Mouse (Mus musculus): ENCODE results near the gene Polr3e. TPM values are rescaled to one million over a fixed set of nuclear protein-coding genes. Genes with fewer than 3 reads are reported as not detected.
"Not testable (repeated sequence)": the region's sequence is repeated elsewhere in the genome, so short reads cannot be mapped to it uniquely, and the experiment has no call there.

The Polr3e gene
- polyA plus RNA-seq, 1 experiment from 2014 or later, result 23.4 TPM

DNA sequence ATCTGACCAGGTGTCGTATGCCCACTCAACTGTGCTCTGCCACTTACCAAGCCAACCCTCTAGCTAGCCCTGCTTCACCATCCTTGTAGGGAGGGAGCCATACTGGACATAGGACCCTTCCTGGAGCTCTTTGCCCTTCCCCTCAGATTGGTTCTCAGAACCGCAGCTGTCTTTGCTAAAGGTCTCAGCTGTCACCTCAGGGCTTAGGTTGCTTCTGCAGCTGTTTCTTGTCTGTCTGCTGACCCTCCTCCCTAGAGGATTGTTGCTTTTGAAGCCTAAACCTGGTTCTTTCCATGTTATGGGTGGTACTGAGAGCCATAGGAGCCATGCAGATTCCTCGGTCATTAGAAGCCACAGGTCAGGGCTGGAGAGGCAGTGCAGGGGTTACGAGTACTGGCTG, 34.9 kb upstream of the Polr3e start:
- WGBS, result 87% methylated on average over 4 of the region's 4 CpGs
- Histone ChIP-seq H3K4me2 (no peak overlapping the region), H3K36me3 (peaks cover 67% of the 10 kb centered on the region), H3K9me3 (replicated peaks) (no peaks in the 10 kb centered on the region), H3K27me3 (replicated peaks) (no peaks in the 10 kb centered on the region), H3K4me1 (no peaks in the 10 kb centered on the region), H3K27ac (replicated peaks) (no peak overlapping the region), H3K9ac (replicated peaks) (no peak overlapping the region), H3K4me3 (replicated peaks) (no peak overlapping the region)
- ATAC-seq (ENCODE audit: low FRiP score), result no peak

DNA sequence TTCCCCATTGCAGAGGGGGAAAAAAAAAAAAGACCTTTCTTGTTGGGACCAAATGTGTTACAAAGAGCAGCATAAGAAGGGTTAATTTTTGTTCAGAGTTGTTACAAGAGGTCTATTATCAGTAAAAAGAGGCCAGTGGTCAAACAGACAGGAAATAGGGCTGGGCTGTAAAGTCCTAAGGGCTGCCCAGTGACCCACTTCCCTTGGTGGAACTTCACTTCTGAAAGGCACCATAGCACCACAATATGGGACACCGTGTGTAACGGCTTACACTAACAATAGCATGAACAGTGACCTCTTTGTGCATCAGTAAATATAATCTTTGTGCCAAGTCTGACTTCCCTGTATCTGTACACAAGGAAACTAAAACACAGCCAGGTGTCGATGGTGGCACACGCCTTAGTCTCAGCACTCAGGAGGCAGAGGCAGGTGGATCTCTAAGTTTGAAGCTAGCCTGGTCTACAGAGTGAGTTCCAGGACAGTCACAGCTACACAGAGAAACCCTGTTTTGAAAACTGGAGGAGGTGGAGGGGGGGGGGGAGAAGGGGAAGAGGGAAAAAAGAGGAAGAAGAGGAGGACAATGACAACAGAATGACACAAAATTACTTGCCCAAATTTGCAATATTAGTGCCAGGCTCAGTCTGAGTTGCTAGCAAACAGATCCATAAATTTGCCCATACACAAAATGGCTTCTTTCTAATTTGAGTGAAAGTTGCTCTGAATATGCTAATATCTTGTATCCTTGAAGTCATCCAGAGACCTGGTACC, 33.8 kb upstream of the Polr3e start:
- no peak for ATAC-seq (ENCODE audit: low FRiP score)
- H3K27me3 ChIP-seq (replicated peaks), result no peaks in the 10 kb centered on the region
- H3K4me3 ChIP-seq (replicated peaks), result no peak overlapping the region
- H3K36me3 ChIP-seq, result peaks cover 71% of the 10 kb centered on the region
- WGBS, result 91% methylated on average over 4 of the region's 4 CpGs
- no peak overlapping the region for H3K9ac ChIP-seq (replicated peaks)
- no peaks in the 10 kb centered on the region for H3K4me1 ChIP-seq
- H3K4me2 ChIP-seq, result no peak overlapping the region
- no peak overlapping the region for H3K27ac ChIP-seq (replicated peaks)
- no peaks in the 10 kb centered on the region for H3K9me3 ChIP-seq (replicated peaks)

DNA sequence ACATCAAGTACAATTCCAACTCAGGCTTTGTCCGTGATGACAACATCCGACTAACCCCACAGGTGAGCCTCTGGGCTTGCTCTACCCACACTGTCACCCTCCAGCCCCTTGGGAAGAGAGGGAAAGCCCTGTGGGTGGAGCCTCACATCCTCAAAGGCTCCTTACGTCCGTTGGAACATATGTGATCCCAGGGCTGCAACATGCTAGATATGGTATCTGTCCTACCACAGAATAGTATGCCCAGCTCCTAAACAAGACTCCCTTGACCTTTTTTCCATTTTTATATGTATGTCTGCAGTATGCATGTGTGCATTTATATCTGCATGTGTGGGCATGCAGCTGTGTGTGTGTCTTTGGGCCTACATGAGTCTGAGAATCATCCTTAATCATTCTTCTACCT, 32.8 kb upstream of the Polr3e start:
- Histone ChIP-seq H3K9ac (replicated peaks) (no peak overlapping the region), H3K4me2 (no peak overlapping the region), H3K27me3 (replicated peaks) (no peaks in the 10 kb centered on the region), H3K27ac (replicated peaks) (no peak overlapping the region), H3K9me3 (replicated peaks) (no peaks in the 10 kb centered on the region), H3K4me1 (no peaks in the 10 kb centered on the region), H3K36me3 (peaks cover 80% of the 10 kb centered on the region), H3K4me3 (replicated peaks) (no peak overlapping the region)
- WGBS, result 97% methylated on average over 4 of the region's 4 CpGs
- no peak for ATAC-seq (ENCODE audit: low FRiP score)

DNA sequence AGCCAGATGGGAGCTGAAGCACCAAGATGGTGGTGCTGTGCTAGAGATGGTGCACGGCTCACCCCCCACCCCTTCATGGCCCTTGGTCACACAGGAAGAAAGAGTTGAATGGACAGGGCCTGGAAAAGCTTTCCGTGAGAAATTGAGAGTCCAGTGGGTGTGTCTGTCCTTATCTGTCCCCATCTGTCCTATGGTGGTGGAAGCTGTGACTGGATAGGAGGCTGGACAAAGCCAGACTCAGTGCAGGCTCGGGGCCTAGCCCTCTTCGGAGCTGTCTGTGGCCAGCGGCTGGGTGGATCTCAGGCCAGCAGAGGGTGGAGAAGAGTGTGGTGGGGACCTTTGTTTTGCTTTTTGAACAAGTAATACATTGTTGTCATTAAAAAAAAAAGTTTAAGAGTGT, 24.4 kb upstream of the Polr3e start:
- H3K36me3 ChIP-seq, result peaks cover 59% of the 10 kb centered on the region
- no peak overlapping the region for H3K27ac ChIP-seq (replicated peaks)
- no peak overlapping the region for H3K4me3 ChIP-seq (replicated peaks)
- no peak overlapping the region for H3K9ac ChIP-seq (replicated peaks)
- no peak overlapping the region for H3K4me2 ChIP-seq
- no peaks in the 10 kb centered on the region for H3K4me1 ChIP-seq
- no peaks in the 10 kb centered on the region for H3K27me3 ChIP-seq (replicated peaks)
- no peaks in the 10 kb centered on the region for H3K9me3 ChIP-seq (replicated peaks)
- ATAC-seq (ENCODE audit: low FRiP score), result no peak
- WGBS, result 84% methylated on average over 5 of the region's 5 CpGs

DNA sequence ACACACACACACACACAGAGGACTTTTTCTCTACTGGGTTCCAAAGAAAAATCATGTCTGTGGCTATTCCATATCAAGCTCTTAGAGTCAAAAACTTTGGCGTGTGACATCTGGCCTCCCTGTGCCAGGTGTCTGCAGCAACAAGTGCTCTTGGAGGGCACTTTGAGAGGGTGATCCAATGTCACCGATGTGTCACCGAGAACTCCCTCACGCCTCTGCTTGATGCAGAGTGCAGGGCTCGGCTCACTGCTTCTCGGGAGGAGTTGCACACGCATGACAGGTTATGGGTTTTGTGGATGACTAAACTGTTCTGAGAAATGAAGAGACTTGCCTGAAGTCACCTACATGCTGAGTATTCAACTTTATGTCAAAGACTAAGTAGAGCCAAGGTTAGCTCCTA, 20.5 kb upstream of the Polr3e start:
- H3K27ac ChIP-seq (replicated peaks), result no peak overlapping the region
- no peaks in the 10 kb centered on the region for H3K9me3 ChIP-seq (replicated peaks)
- H3K36me3 ChIP-seq, result peaks cover 51% of the 10 kb centered on the region
- H3K4me1 ChIP-seq, result no peaks in the 10 kb centered on the region
- H3K9ac ChIP-seq (replicated peaks), result no peak overlapping the region
- H3K4me2 ChIP-seq, result no peak overlapping the region
- H3K27me3 ChIP-seq (replicated peaks), result no peaks in the 10 kb centered on the region
- WGBS, result 96% methylated on average over 7 of the region's 7 CpGs
- no peak overlapping the region for H3K4me3 ChIP-seq (replicated peaks)
- ATAC-seq (ENCODE audit: low FRiP score), result no peak

DNA sequence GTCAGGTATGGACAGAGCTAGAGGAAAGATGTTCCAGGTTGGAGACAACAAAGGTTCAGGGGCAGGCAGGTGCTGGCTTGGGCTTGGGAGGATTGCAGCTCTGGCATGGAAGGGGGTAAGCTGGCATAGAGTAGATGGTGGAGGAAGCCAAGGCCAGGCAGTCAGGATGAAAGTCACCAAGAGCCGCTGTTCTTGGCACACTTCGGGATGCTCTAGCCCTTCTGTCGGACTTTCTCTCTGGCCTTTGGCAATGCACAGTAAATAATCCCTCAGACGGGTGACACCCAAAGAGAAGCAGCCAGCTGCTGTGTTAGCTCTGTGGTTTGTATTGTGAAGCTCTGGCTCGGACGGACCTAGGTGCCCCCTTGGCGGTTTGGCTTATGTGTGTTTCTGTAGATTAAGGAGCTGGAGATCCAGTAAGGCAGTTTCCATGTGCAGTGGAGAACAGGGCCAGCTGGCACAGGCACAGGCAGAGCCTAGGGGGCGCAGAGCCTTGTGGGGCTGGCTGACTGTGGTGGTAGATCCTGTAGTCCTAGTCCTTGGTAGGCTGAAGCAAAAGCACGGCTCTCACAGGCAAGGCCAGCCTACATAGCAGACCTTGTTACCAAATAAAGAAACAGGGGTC, 19.7 kb upstream of the Polr3e start:
- Histone ChIP-seq H3K27ac (replicated peaks) (no peak overlapping the region), H3K4me3 (replicated peaks) (no peak overlapping the region), H3K4me2 (no peak overlapping the region), H3K9me3 (replicated peaks) (no peaks in the 10 kb centered on the region), H3K36me3 (peaks cover 47% of the 10 kb centered on the region), H3K27me3 (replicated peaks) (no peaks in the 10 kb centered on the region), H3K4me1 (no peaks in the 10 kb centered on the region), H3K9ac (replicated peaks) (no peak overlapping the region)
- 80% methylated on average over 9 of the region's 9 CpGs for WGBS
- no peak for ATAC-seq (ENCODE audit: low FRiP score)

DNA sequence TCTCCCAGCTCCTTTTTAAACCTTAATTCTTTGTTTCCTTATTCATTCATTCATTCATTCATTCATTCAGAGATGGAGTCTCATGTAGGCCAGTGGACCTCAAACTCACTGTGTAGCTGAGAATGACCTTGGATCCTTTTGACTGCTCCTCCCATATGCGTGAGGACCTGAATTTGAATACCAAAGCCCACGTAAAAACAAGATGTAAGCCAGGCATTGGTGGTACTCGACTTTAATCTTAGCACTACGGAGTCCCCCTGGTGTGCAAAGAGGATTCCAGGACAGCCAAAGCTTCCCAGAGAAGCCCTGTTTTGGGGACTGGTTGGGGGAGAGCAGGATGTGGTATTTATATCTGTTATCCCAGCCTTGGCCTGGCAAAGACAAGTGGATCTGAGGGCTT, 17.4 kb upstream of the Polr3e start:
- H3K36me3 ChIP-seq, result peaks cover 45% of the 10 kb centered on the region
- no peak overlapping the region for H3K4me3 ChIP-seq (replicated peaks)
- H3K4me2 ChIP-seq, result no peak overlapping the region
- H3K27me3 ChIP-seq (replicated peaks), result no peaks in the 10 kb centered on the region
- H3K4me1 ChIP-seq, result no peaks in the 10 kb centered on the region
- H3K9me3 ChIP-seq (replicated peaks), result no peaks in the 10 kb centered on the region
- WGBS, result 68% methylated on average over 4 of the region's 4 CpGs
- H3K9ac ChIP-seq (replicated peaks), result no peak overlapping the region
- ATAC-seq (ENCODE audit: low FRiP score), result no peak
- no peak overlapping the region for H3K27ac ChIP-seq (replicated peaks)

DNA sequence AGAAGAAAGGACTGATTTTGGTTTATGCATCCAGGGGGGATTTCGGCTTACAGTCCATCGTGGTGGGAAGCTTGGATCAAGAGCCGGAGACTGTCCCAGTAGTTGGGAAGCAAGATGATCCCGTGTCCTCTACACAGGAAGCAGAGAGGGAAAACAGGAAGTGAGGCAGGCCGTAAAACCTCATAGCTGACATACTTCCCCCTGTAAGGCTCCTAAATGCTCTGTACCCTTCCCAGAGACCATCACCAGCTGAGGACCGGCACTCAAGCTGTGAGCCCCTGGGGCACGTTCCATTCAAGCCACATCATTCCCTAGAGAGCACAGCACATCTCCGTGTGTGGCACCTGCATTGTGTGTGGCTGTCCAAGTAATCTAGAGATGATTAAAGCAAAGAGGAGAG, 15.8 kb upstream of the Polr3e start:
- Histone ChIP-seq H3K4me2 (no peak overlapping the region), H3K4me1 (no peaks in the 10 kb centered on the region), H3K36me3 (peaks cover 47% of the 10 kb centered on the region), H3K27ac (replicated peaks) (0 out of 2 replicates have a peak overlapping the region, but pooled peaks have one; percentile 18), H3K9me3 (replicated peaks) (no peaks in the 10 kb centered on the region), H3K4me3 (replicated peaks) (no peak overlapping the region), H3K27me3 (replicated peaks) (no peaks in the 10 kb centered on the region), H3K9ac (replicated peaks) (no peak overlapping the region)
- ATAC-seq (ENCODE audit: low FRiP score), result no peak
- 52% methylated on average over 8 of the region's 8 CpGs for WGBS

DNA sequence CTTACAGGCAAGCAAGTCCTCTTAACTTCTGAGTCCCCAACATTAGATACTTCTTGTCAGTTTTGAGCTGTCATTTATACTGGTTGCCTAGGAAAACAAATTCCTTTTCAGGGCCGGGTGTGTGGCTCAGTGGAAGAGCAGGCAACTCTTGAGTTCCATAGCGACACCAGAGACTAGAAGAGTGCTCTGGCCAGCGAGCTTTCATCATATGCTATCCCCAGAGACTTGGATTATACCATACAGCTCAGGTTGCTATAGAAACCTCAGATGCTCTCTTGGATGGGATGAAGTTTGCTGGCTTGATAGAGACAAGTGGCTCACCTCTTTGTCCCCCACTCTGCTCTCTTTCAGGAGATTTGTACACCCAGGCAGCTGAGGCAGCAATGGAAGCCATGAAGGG, 14.6 kb upstream of the Polr3e start:
- Histone ChIP-seq H3K27ac (replicated peaks) (no peak overlapping the region), H3K36me3 (peaks cover 41% of the 10 kb centered on the region), H3K9ac (replicated peaks) (no peak overlapping the region), H3K4me3 (replicated peaks) (no peak overlapping the region), H3K4me2 (no peak overlapping the region), H3K27me3 (replicated peaks) (no peaks in the 10 kb centered on the region), H3K4me1 (no peaks in the 10 kb centered on the region), H3K9me3 (replicated peaks) (no peaks in the 10 kb centered on the region)
- WGBS, result 55% methylated on average over 3 of the region's 3 CpGs
- no peak for ATAC-seq (ENCODE audit: low FRiP score)

DNA sequence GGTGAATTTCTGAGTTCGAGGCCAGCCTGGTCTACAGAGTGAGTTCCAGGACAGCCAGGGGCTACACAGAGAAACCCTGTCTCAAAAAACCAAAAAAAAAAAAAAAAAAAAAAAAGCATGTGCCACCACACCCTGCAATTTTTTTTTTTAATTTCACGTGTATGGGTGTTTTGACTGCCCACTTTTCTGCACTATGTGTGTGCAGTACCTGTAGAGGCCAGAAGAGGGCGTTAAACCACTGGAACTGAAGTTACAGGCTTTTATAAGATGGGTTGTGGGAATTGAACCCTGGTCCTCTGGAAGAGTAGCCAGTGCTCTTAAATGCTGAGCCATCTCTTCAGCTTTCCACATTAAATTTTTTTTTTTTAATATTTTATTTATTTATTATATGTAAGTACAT, 7.4 kb upstream of the Polr3e start:
- H3K36me3 ChIP-seq; H3K4me2 ChIP-seq; H3K27me3 ChIP-seq (replicated peaks); H3K4me1 ChIP-seq; H3K9me3 ChIP-seq (replicated peaks); H3K9ac ChIP-seq (replicated peaks); H3K27ac ChIP-seq (replicated peaks); ATAC-seq (ENCODE audit: low FRiP score); H3K4me3 ChIP-seq (replicated peaks): not testable (repeated sequence)
- WGBS, result 82% methylated on average over 3 of the region's 3 CpGs

DNA sequence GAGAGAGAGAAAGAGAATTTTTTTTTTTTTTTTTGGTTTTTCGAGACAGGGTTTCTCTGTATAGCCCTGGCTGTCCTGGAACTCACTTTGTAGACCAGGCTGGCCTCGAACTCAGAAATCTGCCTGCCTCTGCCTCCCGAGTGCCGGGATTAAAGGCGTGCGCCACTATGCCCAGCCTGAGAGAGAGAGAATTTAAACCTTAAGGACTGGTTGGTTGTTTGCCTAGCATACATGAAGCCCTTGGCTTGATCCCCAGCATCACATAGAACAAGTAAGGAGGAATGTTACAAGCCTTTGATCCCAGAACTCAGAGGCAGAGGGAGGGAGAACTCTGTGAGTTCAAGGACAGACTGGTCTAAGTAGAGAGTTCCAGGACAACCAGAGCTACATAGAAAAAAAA, 6.3 kb upstream of the Polr3e start:
- H3K9ac ChIP-seq (replicated peaks); H3K27me3 ChIP-seq (replicated peaks); H3K27ac ChIP-seq (replicated peaks); H3K4me3 ChIP-seq (replicated peaks); ATAC-seq (ENCODE audit: low FRiP score); H3K4me1 ChIP-seq; H3K4me2 ChIP-seq; H3K36me3 ChIP-seq; H3K9me3 ChIP-seq (replicated peaks): not testable (repeated sequence)
- WGBS, result 94% methylated on average over 6 of the region's 6 CpGs

DNA sequence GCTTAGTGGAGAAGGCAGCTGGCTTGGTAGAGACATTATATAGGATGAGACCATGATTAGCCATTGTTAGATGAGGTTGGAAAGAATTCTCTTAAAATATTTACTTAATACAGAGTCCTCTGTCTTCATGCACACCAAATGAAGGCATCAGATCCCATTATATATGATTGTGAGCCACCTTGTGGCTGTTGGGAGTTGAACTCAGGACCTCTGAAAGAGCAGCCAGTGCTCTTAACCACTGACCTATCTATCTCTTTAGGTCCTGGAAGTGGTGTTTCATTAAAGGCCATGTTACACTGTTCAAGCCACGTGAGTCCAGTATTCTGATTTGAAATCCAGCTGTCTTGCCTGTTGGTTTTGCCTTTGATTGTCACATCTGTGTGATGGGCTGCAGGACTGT, 4.2 kb upstream of the Polr3e start:
- no peak overlapping the region for H3K4me2 ChIP-seq
- no peaks in the 10 kb centered on the region for H3K27me3 ChIP-seq (replicated peaks)
- H3K36me3 ChIP-seq, result no peaks in the 10 kb centered on the region
- no peak overlapping the region for H3K27ac ChIP-seq (replicated peaks)
- 44% methylated on average over 1 of the region's 1 CpGs for whole genome bisulfite sequencing
- H3K9ac ChIP-seq (replicated peaks), result no peak overlapping the region
- H3K9me3 ChIP-seq (replicated peaks), result no peaks in the 10 kb centered on the region
- H3K4me1 ChIP-seq, result peaks cover under 1% of the 10 kb centered on the region; the same call in 1 of the 2 replicates
- ATAC-seq (ENCODE audit: low FRiP score), result no peak
- H3K4me3 ChIP-seq (replicated peaks), result no peak overlapping the region
